Mouse (Mus musculus) heart, embryonic 15.5 days (tissue): ENCODE results near the gene Ilf2. TPM values are rescaled to one million over a fixed set of nuclear protein-coding genes. Genes with fewer than 3 reads are reported as not detected.
A peak's percentile ranks its signal among the peaks of the same experiment; 100 is the strongest.

Source experiments
- ATAC-seq: fragments of 200-750 bp; cut with Nextera tagmentation; replicated peaks from 2 replicates; pipeline ENCODE4 v1.8.0; 2017; ENCODE audit warnings: low read depth, moderate TSS enrichment; ENCODE audit not compliant: insufficient number of reproducible peaks, insufficient read depth, low FRiP score
- H3K27ac ChIP-seq: fragments of 300-500 bp; sonication (generic); 2 replicates; pipeline ENCODE4 v1.5.1; 2015; ENCODE audit warnings: mild to moderate bottlenecking, inconsistent platforms
- H3K27me3 ChIP-seq: fragments of 300-500 bp; sonication (generic); 2 replicates; pipeline ENCODE4 v1.6.1; 2015; ENCODE audit warnings: inconsistent platforms
- H3K36me3 ChIP-seq: fragments of 300-500 bp; sonication (generic); 2 replicates; pipeline ENCODE4 v1.6.1; 2015; ENCODE audit warnings: mild to moderate bottlenecking, inconsistent platforms
- H3K4me1 ChIP-seq: fragments of 300-500 bp; sonication (generic); replicated peaks from 2 replicates; pipeline ENCODE4 v1.6.1; 2015; ENCODE audit warnings: inconsistent platforms
- H3K4me2 ChIP-seq: fragments of 300-500 bp; sonication (generic); 2 replicates; pipeline ENCODE4 v1.6.1; 2015; ENCODE audit warnings: inconsistent platforms, mild to moderate bottlenecking, moderate library complexity
- H3K4me3 ChIP-seq: fragments of 300-500 bp; sonication (generic); 2 replicates; pipeline ENCODE4 v1.5.1; 2015; ENCODE audit warnings: mild to moderate bottlenecking, inconsistent platforms
- H3K9ac ChIP-seq: fragments of 300-500 bp; sonication (generic); 2 replicates; pipeline ENCODE4 v1.6.1; 2015; ENCODE audit warnings: mild to moderate bottlenecking, inconsistent platforms
- H3K9me3 ChIP-seq: fragments of 300-500 bp; sonication (generic); replicated peaks from 2 replicates; pipeline ENCODE4 v1.6.1; 2016; ENCODE audit warnings: inconsistent platforms
- WGBS: fragments of 180-500 bp; shearing (Covaris S2); methylation state at CpG from one replicate; pipeline ENCODE4 v1.1.7; 2015; ENCODE audit warnings: mixed read lengths; 5-methylcytosine and 5-hydroxymethylcytosine counted together
- polyA plus RNA-seq: library from polyadenylated mRNA; unstranded; fragments of >200 nt; fragmentation: Nextera tagmentation; extraction: Ambion mirVana; gene quantifications from 2 replicates; pipeline ENCODE4 v1.2.1, GENCODE M21; 2015

Gene Ilf2
- polyA plus RNA-seq, 1 experiment from 2014 or later: 97.3 TPM

DNA sequence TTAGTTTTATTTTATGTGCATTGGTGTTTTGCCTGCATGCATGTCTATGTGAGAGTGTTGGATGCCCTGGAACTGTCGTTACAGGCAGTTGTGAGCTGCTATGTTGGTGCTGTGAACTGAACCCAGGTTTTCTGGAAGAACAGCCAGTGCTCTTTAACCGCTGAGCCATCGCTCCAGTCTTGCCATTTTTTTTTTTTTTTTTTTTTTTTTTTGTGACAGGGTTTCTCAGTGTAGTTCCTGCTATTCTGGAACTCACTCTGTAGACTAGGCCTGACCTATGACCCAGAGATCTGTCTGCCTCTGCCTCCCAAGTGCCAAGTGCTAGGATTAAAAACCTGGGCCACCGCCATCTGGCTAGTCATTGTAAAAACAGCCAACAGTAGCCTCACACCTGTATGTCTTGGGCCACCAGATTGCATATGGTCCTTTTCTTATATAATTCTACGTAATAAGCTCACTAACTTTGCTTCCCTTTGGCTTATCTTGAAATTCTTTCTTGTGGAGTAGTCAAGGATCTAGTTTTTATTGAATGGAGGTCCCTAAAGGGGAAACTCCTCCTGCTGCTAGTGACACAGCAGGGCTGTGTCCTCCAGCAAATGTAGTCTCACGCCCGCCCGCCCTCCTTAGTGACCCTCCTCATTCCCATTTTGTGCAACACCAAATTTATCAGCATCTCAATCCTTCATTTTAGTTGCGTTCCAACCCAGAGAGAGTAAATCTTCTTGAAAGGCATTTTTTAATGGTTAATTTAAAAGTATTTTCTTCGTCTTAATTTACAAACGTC is 30.3 kb upstream of the Ilf2 start:
- H3K36me3 ChIP-seq: no peaks in the 10 kb centered on the region
- no peak overlapping the region for H3K4me3 ChIP-seq
- H3K27ac ChIP-seq: peak overlapping the region; percentile 79
- H3K27me3 ChIP-seq: no peaks in the 10 kb centered on the region
- no peaks in the 10 kb centered on the region for H3K9me3 ChIP-seq
- peaks cover 13% of the 10 kb centered on the region for H3K4me1 ChIP-seq
- H3K4me2 ChIP-seq: peak overlapping the region; percentile 61
- peak overlapping the region; percentile 10; the same call in 1 of the 2 replicates for H3K9ac ChIP-seq
- no peak for ATAC-seq
- WGBS: 61% methylated on average over 11 of the region's 11 CpGs

DNA sequence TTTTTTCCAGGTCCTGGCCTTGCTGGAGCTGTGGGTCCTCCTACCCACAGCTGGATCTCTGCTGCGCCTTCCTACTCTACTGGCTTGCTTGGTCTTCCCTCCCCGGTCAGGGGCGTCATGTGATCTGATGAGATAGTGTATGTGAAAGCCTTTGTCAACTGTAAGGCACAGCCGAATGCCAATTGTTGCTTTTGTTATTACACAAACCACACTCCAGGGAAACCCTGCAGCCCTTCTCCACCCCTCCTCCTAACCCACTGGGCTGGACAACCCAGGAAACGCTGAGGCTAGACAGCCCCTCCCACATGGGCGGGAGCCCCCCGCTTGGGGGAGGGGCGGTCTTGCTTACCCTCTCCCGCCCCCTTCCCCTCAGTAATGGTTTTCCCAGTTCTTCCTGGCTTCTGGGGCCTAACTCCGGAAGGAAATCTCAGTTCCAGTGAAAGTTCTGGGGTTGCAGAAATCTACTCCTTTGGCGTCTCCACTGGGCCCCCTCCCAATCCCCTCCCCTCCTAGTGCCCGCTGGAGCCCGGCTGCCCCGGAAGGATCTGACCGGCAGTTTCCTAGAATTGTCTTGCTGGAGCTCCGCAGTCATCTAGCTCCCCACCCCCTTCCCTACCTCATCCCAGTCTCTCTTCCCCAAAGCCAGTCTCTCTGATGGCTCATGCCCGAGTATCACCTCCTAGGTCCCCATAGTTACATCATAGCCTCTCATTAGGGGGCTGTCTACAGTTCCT is 29.4 kb upstream of the Ilf2 start:
- peak overlapping the region; percentile 79 for H3K27ac ChIP-seq
- peak overlapping the region; percentile 39 for H3K4me3 ChIP-seq
- no peaks in the 10 kb centered on the region for H3K9me3 ChIP-seq
- no peaks in the 10 kb centered on the region for H3K36me3 ChIP-seq
- H3K9ac ChIP-seq: peak overlapping the region; percentile 20
- H3K4me2 ChIP-seq: peak overlapping the region; percentile 61
- 2% methylated on average over 17 of the region's 17 CpGs for WGBS
- peaks cover 23% of the 10 kb centered on the region for H3K4me1 ChIP-seq
- H3K27me3 ChIP-seq: no peaks in the 10 kb centered on the region
- ATAC-seq: peak; percentile 94

DNA sequence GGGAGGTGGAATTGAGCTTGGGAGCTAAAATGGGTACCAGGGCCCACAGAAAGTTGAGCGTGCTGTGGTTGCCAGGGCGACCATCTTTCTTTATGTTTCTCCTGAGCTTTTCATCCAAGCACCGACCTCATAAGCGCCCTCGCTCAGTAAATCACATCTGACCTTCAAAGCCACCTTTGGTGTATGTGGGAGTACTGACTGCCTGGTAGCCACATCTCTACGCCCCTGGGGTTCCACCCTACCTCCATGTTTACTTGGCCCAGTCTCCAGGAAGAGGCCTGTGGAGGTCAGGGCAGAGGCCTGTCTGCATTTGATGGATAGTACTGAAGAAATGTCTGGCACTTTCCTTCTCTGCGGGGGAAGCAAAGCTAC is 28.8 kb upstream of the Ilf2 start:
- H3K9ac ChIP-seq: no peak overlapping the region
- peak overlapping the region; percentile 79 for H3K27ac ChIP-seq
- no peaks in the 10 kb centered on the region for H3K36me3 ChIP-seq
- no peaks in the 10 kb centered on the region for H3K27me3 ChIP-seq
- ATAC-seq: no peak; the same call in 1 of the 2 replicates
- H3K9me3 ChIP-seq: no peaks in the 10 kb centered on the region
- peak overlapping the region; percentile 61 for H3K4me2 ChIP-seq
- H3K4me3 ChIP-seq: peak overlapping the region; percentile 39
- peaks cover 23% of the 10 kb centered on the region for H3K4me1 ChIP-seq
- 45% methylated on average over 7 of the region's 7 CpGs for WGBS

GRCm38 (mm10) chr3:90448626-90449025 is 27.3 kb upstream of the Ilf2 start:
- Histone ChIP-seq H3K9me3 (no peaks in the 10 kb centered on the region), H3K4me3 (no peak overlapping the region), H3K36me3 (no peaks in the 10 kb centered on the region), H3K4me1 (peaks cover 23% of the 10 kb centered on the region), H3K9ac (no peak overlapping the region), H3K27ac (peak overlapping the region; percentile 79), H3K27me3 (no peaks in the 10 kb centered on the region), H3K4me2 (no peak overlapping the region)
- WGBS: 63% methylated on average over 6 of the region's 6 CpGs
- no peak for ATAC-seq

- H3K9ac ChIP-seq: no peak overlapping the region
- WGBS: 23% methylated on average over 12 of the region's 12 CpGs
- peak overlapping the region; percentile 44 for H3K4me2 ChIP-seq
- no peak for ATAC-seq
- peaks cover 18% of the 10 kb centered on the region for H3K4me1 ChIP-seq
- no peaks in the 10 kb centered on the region for H3K9me3 ChIP-seq
- no peaks in the 10 kb centered on the region for H3K27me3 ChIP-seq
- peak overlapping the region; percentile 31 for H3K4me3 ChIP-seq
- no peaks in the 10 kb centered on the region for H3K36me3 ChIP-seq
- peak overlapping the region; percentile 42; the same call in 1 of the 2 replicates for H3K27ac ChIP-seq
These were observed 25.1 kb upstream of the Ilf2 start for GRCm38 (mm10) chr3:90450874-90451273.

- ATAC-seq: no peak
These were observed 24.4 kb upstream of the Ilf2 start for GRCm38 (mm10) chr3:90451396-90452095.

GRCm38 (mm10) chr3:90454931-90455330 is 21.0 kb upstream of the Ilf2 start:
- Histone ChIP-seq H3K36me3 (0 out of 2 replicates have a peak, but pooled peaks cover 3% of the 10 kb centered on the region), H3K9ac (no peak overlapping the region), H3K4me1 (peaks cover 11% of the 10 kb centered on the region), H3K27me3 (no peaks in the 10 kb centered on the region), H3K4me3 (no peak overlapping the region), H3K4me2 (no peak overlapping the region), H3K27ac (no peak overlapping the region), H3K9me3 (no peaks in the 10 kb centered on the region)
- 87% methylated on average over 14 of the region's 14 CpGs for WGBS
- ATAC-seq: no peak

More at GRCm38 (mm10) chr3:90451396-90452095, 24.4 kb upstream of the Ilf2 start:
- Histone ChIP-seq H3K4me3 (peak overlapping the region; percentile 31), H3K4me2 (peak overlapping the region; percentile 44), H3K9me3 (no peaks in the 10 kb centered on the region), H3K4me1 (peaks cover 17% of the 10 kb centered on the region), H3K27ac (peak overlapping the region; percentile 42; the same call in 1 of the 2 replicates), H3K27me3 (no peaks in the 10 kb centered on the region), H3K9ac (no peak overlapping the region; the same call in 1 of the 2 replicates), H3K36me3 (no peaks in the 10 kb centered on the region)
- WGBS: 39% methylated on average over 10 of the region's 10 CpGs

- 80% methylated on average over 9 of the region's 9 CpGs for WGBS
- H3K27ac ChIP-seq: no peak overlapping the region
- no peak overlapping the region for H3K4me3 ChIP-seq
- no peak overlapping the region for H3K4me2 ChIP-seq
- no peak overlapping the region for H3K9ac ChIP-seq
- H3K36me3 ChIP-seq: 0 out of 2 replicates have a peak, but pooled peaks cover 3% of the 10 kb centered on the region
- no peaks in the 10 kb centered on the region for H3K9me3 ChIP-seq
- H3K27me3 ChIP-seq: peaks cover 18% of the 10 kb centered on the region
- H3K4me1 ChIP-seq: peaks cover 11% of the 10 kb centered on the region
- no peak for ATAC-seq
These were observed 16.2 kb upstream of the Ilf2 start for GRCm38 (mm10) chr3:90459727-90460126.

DNA sequence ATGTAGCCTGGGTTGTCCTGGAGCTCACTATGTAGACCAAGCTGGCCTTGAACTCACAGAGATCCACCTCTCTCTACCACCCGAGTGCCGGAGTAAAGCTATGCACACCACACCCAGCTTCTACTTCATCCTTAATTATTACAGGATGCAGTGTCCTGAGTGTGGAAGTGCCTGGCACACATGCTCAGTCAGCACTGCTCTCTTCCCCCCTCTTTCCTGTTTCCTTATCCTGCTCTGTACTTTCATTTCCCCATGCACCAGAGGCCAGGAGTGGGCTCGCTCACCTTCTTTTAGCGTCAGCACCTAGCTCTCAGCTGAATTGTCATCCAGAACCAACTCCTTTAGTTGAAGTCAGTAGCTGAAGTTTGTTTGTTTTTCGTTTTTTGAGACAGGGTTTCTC is 15.6 kb upstream of the Ilf2 start:
- no peak for ATAC-seq
- Histone ChIP-seq H3K27ac (no peak overlapping the region), H3K4me2 (no peak overlapping the region), H3K4me1 (peaks cover 17% of the 10 kb centered on the region), H3K4me3 (no peak overlapping the region), H3K27me3 (peaks cover 23% of the 10 kb centered on the region), H3K9ac (no peak overlapping the region), H3K9me3 (no peaks in the 10 kb centered on the region), H3K36me3 (0 out of 2 replicates have a peak, but pooled peaks cover 3% of the 10 kb centered on the region)
- WGBS: 63% methylated on average over 5 of the region's 5 CpGs

DNA sequence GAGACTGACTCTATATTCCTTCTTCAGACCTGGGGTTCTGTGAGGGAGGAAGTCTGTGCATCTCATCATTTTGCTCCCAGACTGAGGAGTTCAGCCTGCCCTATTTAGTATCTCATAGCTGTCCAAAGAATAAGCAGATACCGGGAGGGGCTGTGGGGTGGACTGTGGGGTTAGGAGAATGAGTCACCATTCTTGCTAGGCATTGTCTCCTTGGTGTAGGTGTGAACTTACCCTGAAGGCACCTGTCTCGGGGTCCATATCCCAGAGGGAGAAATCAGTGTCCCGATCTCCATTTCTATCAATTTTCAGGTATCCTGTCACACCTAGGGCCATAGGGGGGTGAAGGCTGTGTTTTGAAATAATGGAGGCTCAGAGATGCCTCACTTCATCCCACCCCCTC is 14.0 kb upstream of the Ilf2 start:
- ATAC-seq: no peak
- no peak overlapping the region for H3K4me3 ChIP-seq
- H3K36me3 ChIP-seq: 0 out of 2 replicates have a peak, but pooled peaks cover 3% of the 10 kb centered on the region
- peaks cover 30% of the 10 kb centered on the region for H3K4me1 ChIP-seq
- WGBS: 84% methylated on average over 3 of the region's 3 CpGs
- H3K9ac ChIP-seq: no peak overlapping the region
- no peak overlapping the region for H3K4me2 ChIP-seq
- H3K27me3 ChIP-seq: peaks cover 27% of the 10 kb centered on the region
- no peaks in the 10 kb centered on the region for H3K9me3 ChIP-seq
- no peak overlapping the region for H3K27ac ChIP-seq

GRCm38 (mm10) chr3:90462579-90462978 is 13.3 kb upstream of the Ilf2 start:
- Histone ChIP-seq H3K27me3 (peaks cover 27% of the 10 kb centered on the region), H3K4me3 (peak overlapping the region; percentile 3; the same call in 1 of the 2 replicates), H3K9ac (no peak overlapping the region), H3K9me3 (no peaks in the 10 kb centered on the region), H3K27ac (no peak overlapping the region), H3K36me3 (0 out of 2 replicates have a peak, but pooled peaks cover 3% of the 10 kb centered on the region), H3K4me1 (peaks cover 30% of the 10 kb centered on the region), H3K4me2 (peak overlapping the region; percentile 87)
- whole genome bisulfite sequencing: 21% methylated on average over 7 of the region's 7 CpGs
- no peak for ATAC-seq
